Mouse (Mus musculus): Measurements from ENCODE around the gene Lekr1.

Lekr1 gene

GRCm38 (mm10) chr3:65656451-65656850 lies 9.6 kb upstream of the Lekr1 start:
- DNase-seq (ENCODE audit: low spot score in 2 of 2), result no peak

DNA sequence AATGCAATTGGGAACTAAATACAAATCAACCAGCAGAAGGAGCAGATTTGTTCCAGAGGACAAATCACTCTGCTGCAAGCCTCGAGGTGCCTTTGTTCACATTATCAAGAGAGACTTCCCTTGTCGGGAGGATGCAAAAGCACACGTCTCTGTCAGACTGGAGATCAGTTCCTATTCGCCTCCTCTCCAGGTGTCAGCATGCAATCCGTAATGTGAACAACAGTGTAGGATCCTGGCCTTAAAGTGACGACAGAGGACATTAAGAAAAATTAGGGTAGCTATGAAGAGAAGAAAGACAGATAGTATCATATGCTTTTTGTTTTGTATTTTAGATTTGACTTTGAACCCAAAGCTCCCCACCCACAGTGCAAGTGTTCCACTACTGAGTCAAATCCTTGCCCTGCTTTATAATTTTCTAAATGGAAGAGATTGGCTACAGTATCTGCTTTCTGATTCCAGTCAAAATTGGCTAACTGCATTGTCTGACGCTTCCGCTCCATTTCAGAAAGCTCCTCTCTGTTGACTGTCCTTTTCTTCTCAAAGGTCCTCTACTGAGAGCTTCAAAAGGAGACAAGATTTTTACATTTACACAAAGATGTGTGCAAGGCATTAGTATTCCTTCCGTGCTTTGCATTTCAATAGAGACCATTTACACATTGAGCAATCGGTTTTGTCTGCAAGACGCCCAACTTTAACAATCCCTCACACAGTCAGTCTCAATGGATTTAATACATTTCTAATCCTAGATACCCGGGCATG lies 8.9 kb upstream of the Lekr1 start:
- DNase-seq (ENCODE audit: low spot score in 2 of 2), result no peak

GRCm38 (mm10) chr3:65658081-65658612 lies 7.9 kb upstream of the Lekr1 start:
- no peak for DNase-seq (ENCODE audit: low spot score in 2 of 2)

DNA sequence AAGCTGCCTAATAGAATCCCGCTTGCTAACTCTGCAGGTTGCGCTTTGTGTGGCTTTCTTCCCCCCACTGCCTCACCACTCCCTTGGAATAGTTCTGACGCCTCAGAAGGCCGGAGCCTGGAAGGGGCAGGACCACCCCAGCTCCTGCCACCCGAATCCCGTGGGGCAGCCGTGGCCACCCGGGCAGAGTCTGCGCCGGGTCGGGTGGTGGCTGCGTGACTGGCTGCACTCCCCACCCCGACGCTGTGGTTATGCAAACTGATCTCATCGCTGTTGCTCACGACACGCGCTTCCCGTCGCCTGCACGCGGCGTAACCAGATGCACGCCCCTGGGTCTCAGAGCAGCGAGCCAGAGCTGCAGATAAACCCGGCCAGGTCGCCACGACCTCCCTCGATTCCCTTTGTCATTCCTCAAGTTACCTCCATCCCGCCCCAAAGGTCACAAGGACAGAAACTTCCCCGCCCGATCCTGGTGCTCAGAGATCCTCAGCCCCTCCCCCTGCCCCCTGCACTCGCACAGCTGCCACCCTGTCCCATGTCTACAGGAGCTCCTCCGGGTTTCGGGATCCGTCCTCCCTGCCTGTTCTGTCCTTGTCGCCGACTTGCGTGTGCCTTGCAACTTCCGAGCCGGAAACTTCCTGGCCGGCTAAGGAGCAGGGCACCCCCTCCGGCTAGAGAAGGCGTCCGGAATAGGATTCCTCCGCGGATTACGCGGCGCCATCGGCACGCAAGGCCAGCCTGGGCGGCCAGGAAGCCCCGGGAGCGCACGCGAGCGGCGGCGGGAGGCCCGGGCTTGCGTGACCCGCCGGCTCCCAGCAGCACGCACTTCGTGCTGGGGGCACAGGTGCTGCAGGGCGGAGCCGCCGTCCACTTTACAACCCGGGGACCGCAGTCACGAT lies 7.1 kb upstream of the Lekr1 start:
- peak; percentile 75 to 78 for DNase-seq (ENCODE audit: low spot score in 2 of 2)

DNA sequence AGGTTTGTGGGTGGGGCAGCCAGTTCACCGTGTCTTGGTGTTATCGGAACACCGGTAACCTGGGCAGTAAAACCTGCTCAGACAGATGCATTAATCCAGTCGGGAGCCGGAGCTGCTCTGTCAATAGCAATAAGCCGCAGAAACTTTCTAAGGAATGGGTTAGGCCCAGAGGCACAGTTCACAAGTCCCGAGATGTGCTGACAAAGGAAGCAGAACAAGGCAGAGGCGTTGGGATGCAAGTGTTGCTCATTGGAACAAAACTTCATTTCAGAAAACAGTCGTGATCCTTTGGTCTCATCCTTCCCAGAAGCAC lies 6.5 kb upstream of the Lekr1 start:
- peak in 1 of 2 experiments; percentile 34 for DNase-seq (ENCODE audit: low spot score in 2 of 2)

- DNase-seq (ENCODE audit: low spot score in 2 of 2), result no peak
Measured at GRCm38 (mm10) chr3:65660336-65660735, 5.7 kb upstream of the Lekr1 start.

- no peak for DNase-seq (ENCODE audit: low spot score in 2 of 2)
Measured at GRCm38 (mm10) chr3:65661731-65662130, 4.3 kb upstream of the Lekr1 start.

GRCm38 (mm10) chr3:65663176-65663575 lies 2.9 kb upstream of the Lekr1 start:
- DNase-seq (ENCODE audit: low spot score in 2 of 2), result peak in 1 of 2 experiments; percentile 35

GRCm38 (mm10) chr3:65670216-65670615 lies 4.2 kb downstream of the Lekr1 start:
- DNase-seq (ENCODE audit: low spot score in 2 of 2), result peak in 1 of 2 experiments; percentile 26

GRCm38 (mm10) chr3:65673725-65674124 lies 7.7 kb downstream of the Lekr1 start:
- DNase-seq (ENCODE audit: low spot score in 2 of 2), result no peak

DNA sequence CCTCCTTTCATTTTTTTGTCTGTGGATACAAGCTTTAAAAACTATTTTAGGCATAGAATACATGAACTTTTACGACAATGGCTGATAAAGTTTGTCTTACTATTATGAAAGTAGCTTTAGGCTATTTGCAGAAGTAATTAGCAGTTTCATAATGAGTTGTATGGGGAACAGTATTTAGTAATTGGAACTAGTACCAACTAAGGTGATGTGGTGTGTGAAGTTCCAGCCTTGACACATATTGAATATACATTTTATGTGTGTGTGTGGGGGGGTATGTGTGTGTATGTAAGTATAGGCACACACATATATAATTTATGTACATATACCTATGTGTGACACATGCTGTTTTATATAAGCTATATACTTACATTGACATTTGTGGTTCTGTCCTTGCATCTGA lies 14.6 kb downstream of the Lekr1 start:
- no peak for DNase-seq (ENCODE audit: low spot score in 2 of 2)

DNA sequence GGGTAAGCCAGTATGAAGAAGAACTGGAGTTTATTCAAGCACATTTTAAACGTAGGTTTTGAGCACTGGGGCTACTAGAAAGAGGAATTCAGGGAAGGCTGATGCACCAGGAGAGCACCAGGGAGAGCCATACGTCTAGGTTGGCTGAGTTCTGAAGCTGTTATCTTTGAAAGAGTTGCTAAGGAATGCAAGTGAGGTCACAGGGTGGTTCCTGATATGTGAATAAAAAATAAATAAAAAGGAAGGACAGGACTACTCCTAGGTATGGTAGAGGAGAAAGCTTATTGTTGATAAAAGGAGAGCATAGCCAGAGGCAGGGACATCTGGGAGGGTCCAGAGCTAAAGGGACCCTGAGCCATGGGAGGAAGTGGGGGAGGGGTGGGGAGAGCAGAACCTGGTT lies 23.7 kb downstream of the Lekr1 start:
- no peak for DNase-seq (ENCODE audit: low spot score in 2 of 2)

GRCm38 (mm10) chr3:65690850-65691249 lies 24.8 kb downstream of the Lekr1 start:
- DNase-seq (ENCODE audit: low spot score in 2 of 2), result no peak

DNA sequence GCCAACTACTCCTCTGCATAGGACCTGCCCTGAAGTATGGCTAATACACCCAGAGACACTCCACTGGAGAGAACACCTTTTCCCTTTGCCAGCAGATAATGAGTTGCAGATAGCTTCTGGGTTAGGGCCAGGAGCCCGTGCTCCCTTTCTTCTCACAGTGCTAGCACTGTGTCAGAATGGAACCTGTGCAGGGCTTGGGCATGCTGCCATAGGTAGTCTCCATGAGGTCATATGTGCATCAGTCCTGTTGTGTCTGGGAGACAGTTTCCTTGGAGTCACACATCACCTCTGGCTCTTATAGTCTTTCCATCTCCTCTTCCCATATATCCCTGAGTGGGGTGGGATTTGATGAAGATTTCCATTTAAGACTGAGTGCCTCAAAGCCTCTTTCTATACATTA lies 33.7 kb downstream of the Lekr1 start:
- DNase-seq (ENCODE audit: low spot score in 2 of 2), result no peak

DNA sequence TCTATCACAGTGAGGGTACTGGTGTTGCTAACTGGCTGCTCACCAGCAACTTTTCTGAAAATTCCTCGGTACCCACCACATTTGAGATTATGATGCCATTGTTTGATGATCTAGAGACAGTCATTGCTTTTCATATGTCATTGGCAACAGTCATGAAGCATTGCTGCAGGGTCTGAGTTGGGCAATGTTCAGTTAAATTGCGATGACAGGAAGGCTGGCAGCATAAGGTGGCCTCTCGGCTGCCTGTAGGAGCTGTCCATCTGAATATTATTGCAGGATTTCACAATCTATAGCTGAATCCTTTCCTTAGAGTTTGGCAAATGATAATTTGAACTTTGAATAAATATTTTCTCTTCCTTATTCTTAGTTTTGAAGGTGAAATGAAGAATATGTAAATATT lies 48.3 kb downstream of the Lekr1 start:
- DNase-seq (ENCODE audit: low spot score in 2 of 2), result no peak

DNA sequence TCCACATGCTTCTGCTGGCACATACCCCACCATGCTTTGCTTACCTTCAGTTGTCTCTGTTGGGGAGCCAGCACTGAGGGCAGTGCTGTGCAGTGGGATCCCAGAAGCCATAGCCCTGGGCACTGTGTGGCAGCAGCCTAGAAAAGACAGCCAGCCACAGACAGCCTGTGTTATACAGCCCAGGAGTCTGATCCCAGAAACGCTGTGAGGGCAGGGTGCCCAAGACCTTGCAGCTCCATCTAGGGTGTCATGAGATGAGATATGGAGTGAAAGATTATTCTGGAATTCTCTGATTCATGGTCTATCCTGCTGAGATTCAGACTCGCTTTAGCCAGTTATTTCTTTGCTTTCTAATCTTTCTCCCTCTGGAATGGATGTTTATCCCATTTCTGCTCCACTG lies 51.4 kb downstream of the Lekr1 start:
- DNase-seq (ENCODE audit: low spot score in 2 of 2), result no peak

DNA sequence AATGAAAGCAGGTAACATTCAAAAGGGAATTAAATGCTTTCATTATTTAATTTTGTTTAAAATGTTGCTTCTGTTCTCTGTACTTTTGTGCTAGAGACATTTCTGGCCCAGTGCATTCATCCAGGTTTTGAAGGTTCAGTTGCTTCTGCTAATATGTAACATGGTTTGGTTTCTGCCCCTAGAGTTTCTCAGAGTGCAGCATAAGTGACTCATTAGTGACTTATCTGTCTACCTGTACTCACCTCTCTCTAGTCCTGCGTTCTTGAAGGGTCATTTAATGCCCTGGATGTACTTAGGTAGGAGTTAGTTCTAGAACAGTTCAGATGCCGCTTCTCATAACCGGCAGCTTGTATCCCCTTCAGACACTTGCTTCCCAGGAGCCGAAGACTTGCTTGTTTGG lies 56.9 kb downstream of the Lekr1 start:
- DNase-seq (ENCODE audit: low spot score in 2 of 2), result no peak

GRCm38 (mm10) chr3:65723664-65724063 lies 57.6 kb downstream of the Lekr1 start:
- DNase-seq (ENCODE audit: low spot score in 2 of 2), result no peak

DNA sequence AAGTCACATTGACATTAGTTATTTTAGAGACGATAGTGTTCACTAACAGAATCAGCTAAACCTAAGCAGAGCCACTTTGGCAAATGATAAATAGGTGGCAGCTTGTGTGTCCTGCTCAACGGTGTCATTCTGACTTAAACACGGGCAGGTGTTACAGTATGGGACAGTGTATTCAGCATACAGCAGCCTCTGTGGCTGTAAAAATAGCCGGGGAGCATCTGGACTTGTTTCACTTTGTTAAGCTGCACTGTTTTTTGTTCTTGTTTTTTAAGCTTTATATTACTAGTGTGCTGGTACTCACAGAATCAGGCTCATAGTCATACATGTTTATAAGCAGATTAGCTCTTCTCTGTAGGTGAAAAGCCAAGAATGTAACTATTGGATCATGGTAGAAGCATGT lies 71.8 kb downstream of the Lekr1 start:
- DNase-seq (ENCODE audit: low spot score in 2 of 2), result no peak

- no peak for DNase-seq (ENCODE audit: low spot score in 2 of 2)
Measured at GRCm38 (mm10) chr3:65744936-65745335, 78.9 kb downstream of the Lekr1 start.

- DNase-seq (ENCODE audit: low spot score in 2 of 2), result no peak
Measured at GRCm38 (mm10) chr3:65764511-65765508, 98.8 kb downstream of the Lekr1 start.

DNA sequence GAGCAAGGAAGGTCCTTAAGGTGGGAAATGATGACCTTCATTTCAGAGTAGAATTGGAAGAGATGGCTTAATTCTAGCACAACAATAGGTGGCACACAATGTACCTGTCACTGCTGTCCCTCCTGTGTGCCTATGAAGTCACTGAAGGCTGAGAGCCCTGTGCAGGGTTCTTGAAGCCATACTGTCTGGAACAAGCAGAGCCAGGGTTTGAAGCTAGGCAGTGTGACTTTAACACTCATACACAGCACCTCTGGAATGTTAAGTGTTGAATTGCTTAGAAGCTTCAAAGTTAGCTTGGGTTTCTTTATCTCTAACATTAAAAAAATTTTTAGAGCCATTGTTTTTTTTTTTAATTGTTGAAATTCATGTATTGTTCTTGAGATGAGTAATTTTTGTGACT lies 100.4 kb downstream of the Lekr1 start:
- no peak for DNase-seq (ENCODE audit: low spot score in 2 of 2)

Data from right cerebral cortex, postnatal 10 days (tissue).